Mouse (Mus musculus) erythroblast, adult 5-6 weeks (primary cell): Measurements from ENCODE around the gene Olfr64. TPM values are rescaled to one million over a fixed set of nuclear protein-coding genes. Genes with fewer than 3 reads are reported as not detected.

ENCODE experiments used
- ATAC-seq: replicated peaks from 2 replicates; pipeline ENCODE4 v1.8.0; 2016; ENCODE audit warnings: moderate number of reproducible peaks, mild to moderate bottlenecking, moderate TSS enrichment, inconsistent platforms; ENCODE audit not compliant: poor library complexity, low FRiP score, severe bottlenecking
- total RNA-seq, 2 experiments: library from RNA; stranded (forward) in 1 of 2; stranded (reverse) in 1 of 2; fragments of 150-400 nt in 1 of 2; fragments of 200-764, 138-1000 nt in 1 of 2; gene quantifications; 2 replicates each; pipeline versions ENCODE4 v1.2.3 to v1.2.4; 2015 to 2017; ENCODE audit warnings: low replicate concordance in 2 of 2

The Olfr64 gene
- total RNA-seq, 2 experiments from 2014 or later = 0.34 TPM; not detected in 1

- peak; percentile 61 for ATAC-seq
These were observed 54.0 kb downstream of the Olfr64 start, which contains the start of gene Hbb-bh2 for GRCm38 (mm10) chr7:103840268-103840667. Gene Hbb-bh2, minus strand, starts transcription at chr7:103840520.

Other genes starting within 250 kb of the Olfr64 start
Only the 30 nearest of the 33 such genes appear.
- not detected in 2 replicates for gene Olfr623, start 230.8 kb downstream of the Olfr64 start, total RNA-seq (2015; ENCODE audit: low replicate concordance)
- not detected in 2 replicates for gene Olfr623, start 230.8 kb downstream of the Olfr64 start, total RNA-seq (2017; ENCODE audit: low replicate concordance)
- gene Olfr624, start 223.3 kb downstream of the Olfr64 start, total RNA-seq (2015; ENCODE audit: low replicate concordance) = 0.21 TPM in 1 of 2 replicates, not detected in the other
- not detected in 2 replicates for gene Olfr624, start 223.3 kb downstream of the Olfr64 start, total RNA-seq (2017; ENCODE audit: low replicate concordance)
- not detected in 2 replicates for gene Olfr625-ps1, start 211.8 kb downstream of the Olfr64 start, total RNA-seq (2015; ENCODE audit: low replicate concordance)
- not detected in 2 replicates for gene Olfr625-ps1, start 211.8 kb downstream of the Olfr64 start, total RNA-seq (2017; ENCODE audit: low replicate concordance)
- gene Olfr243, start 179.8 kb downstream of the Olfr64 start, total RNA-seq (2015; ENCODE audit: low replicate concordance) = not detected in 2 replicates
- 0.28 TPM in 1 of 2 replicates, not detected in the other for gene Olfr243, start 179.8 kb downstream of the Olfr64 start, total RNA-seq (2017; ENCODE audit: low replicate concordance)
- gene Olfr628, start 164.1 kb downstream of the Olfr64 start, total RNA-seq (2015; ENCODE audit: low replicate concordance) = not detected in 2 replicates
- gene Olfr628, start 164.1 kb downstream of the Olfr64 start, total RNA-seq (2017; ENCODE audit: low replicate concordance) = not detected in 2 replicates
- not detected in 2 replicates for gene Olfr629, start 149.5 kb downstream of the Olfr64 start, total RNA-seq (2015; ENCODE audit: low replicate concordance)
- gene Olfr629, start 149.5 kb downstream of the Olfr64 start, total RNA-seq (2017; ENCODE audit: low replicate concordance) = 0.43 TPM in 1 of 2 replicates, not detected in the other
- gene Olfr630, start 137.2 kb downstream of the Olfr64 start, total RNA-seq (2015; ENCODE audit: low replicate concordance) = not detected in 2 replicates
- gene Olfr630, start 137.2 kb downstream of the Olfr64 start, total RNA-seq (2017; ENCODE audit: low replicate concordance) = 1.5 TPM in 1 of 2 replicates, not detected in the other
- gene Olfr69, start 122.9 kb downstream of the Olfr64 start, total RNA-seq (2015; ENCODE audit: low replicate concordance) = 2.7 and 5.6 TPM in 2 replicates
- 0.70 and 1.1 TPM in 2 replicates for gene Olfr69, start 122.9 kb downstream of the Olfr64 start, total RNA-seq (2017; ENCODE audit: low replicate concordance)
- 1.0 and 1.3 TPM in 2 replicates for gene Olfr68, start 114.8 kb downstream of the Olfr64 start, total RNA-seq (2015; ENCODE audit: low replicate concordance)
- 1.4 and 1.5 TPM in 2 replicates for gene Olfr68, start 114.8 kb downstream of the Olfr64 start, total RNA-seq (2017; ENCODE audit: low replicate concordance)
- 5.0 and 10.2 TPM in 2 replicates for gene Olfr67, start 102.7 kb downstream of the Olfr64 start, total RNA-seq (2015; ENCODE audit: low replicate concordance)
- 2.8 and 4.2 TPM in 2 replicates for gene Olfr67, start 102.7 kb downstream of the Olfr64 start, total RNA-seq (2017; ENCODE audit: low replicate concordance)
- gene Hbb-bt, start 80.5 kb downstream of the Olfr64 start, total RNA-seq (2015; ENCODE audit: low replicate concordance) = 39,556 and 40,045 TPM in 2 replicates
- 14,681 and 15,230 TPM in 2 replicates for gene Hbb-bt, start 80.5 kb downstream of the Olfr64 start, total RNA-seq (2017; ENCODE audit: low replicate concordance)
- 179,259 and 187,171 TPM in 2 replicates for gene Hbb-bs, start 66.4 kb downstream of the Olfr64 start, total RNA-seq (2015; ENCODE audit: low replicate concordance)
- gene Hbb-bs, start 66.4 kb downstream of the Olfr64 start, total RNA-seq (2017; ENCODE audit: low replicate concordance) = 69,583 and 76,927 TPM in 2 replicates
- gene Hbb-bh2, start 54.0 kb downstream of the Olfr64 start, total RNA-seq (2015; ENCODE audit: low replicate concordance) = not detected in 2 replicates
- gene Hbb-bh2, start 54.0 kb downstream of the Olfr64 start, total RNA-seq (2017; ENCODE audit: low replicate concordance) = 1.0 and 4.6 TPM in 2 replicates
- not detected in 2 replicates for gene Hbb-bh1, start 51.3 kb downstream of the Olfr64 start, total RNA-seq (2015; ENCODE audit: low replicate concordance)
- not detected in 2 replicates for gene Hbb-bh1, start 51.3 kb downstream of the Olfr64 start, total RNA-seq (2017; ENCODE audit: low replicate concordance)
- 2.9 and 8.6 TPM in 2 replicates for gene Hbb-y, start 41.3 kb downstream of the Olfr64 start, total RNA-seq (2015; ENCODE audit: low replicate concordance)
- not detected in 2 replicates for gene Hbb-y, start 41.3 kb downstream of the Olfr64 start, total RNA-seq (2017; ENCODE audit: low replicate concordance)
- gene Olfr66, start 8.2 kb downstream of the Olfr64 start, total RNA-seq (2015; ENCODE audit: low replicate concordance) = not detected in 2 replicates
- not detected in 2 replicates for gene Olfr66, start 8.2 kb downstream of the Olfr64 start, total RNA-seq (2017; ENCODE audit: low replicate concordance)
- not detected in 2 replicates for gene Olfr65, start 9.0 kb upstream of the Olfr64 start, total RNA-seq (2015; ENCODE audit: low replicate concordance)
- gene Olfr65, start 9.0 kb upstream of the Olfr64 start, total RNA-seq (2017; ENCODE audit: low replicate concordance) = 0.28 TPM in 1 of 2 replicates, not detected in the other
- 1.0 TPM in 1 of 2 replicates, not detected in the other for gene Olfr631, start 34.3 kb upstream of the Olfr64 start, total RNA-seq (2015; ENCODE audit: low replicate concordance)
- 2.1 TPM in 1 of 2 replicates, not detected in the other for gene Olfr631, start 34.3 kb upstream of the Olfr64 start, total RNA-seq (2017; ENCODE audit: low replicate concordance)
- not detected in 2 replicates for gene Olfr632, start 39.9 kb upstream of the Olfr64 start, total RNA-seq (2015; ENCODE audit: low replicate concordance)
- 1.7 TPM in 1 of 2 replicates, not detected in the other for gene Olfr632, start 39.9 kb upstream of the Olfr64 start, total RNA-seq (2017; ENCODE audit: low replicate concordance)
- not detected in 2 replicates for gene Olfr633, start 50.0 kb upstream of the Olfr64 start, total RNA-seq (2015; ENCODE audit: low replicate concordance)
- not detected in 2 replicates for gene Olfr633, start 50.0 kb upstream of the Olfr64 start, total RNA-seq (2017; ENCODE audit: low replicate concordance)
- not detected in 2 replicates for gene Olfr635, start 76.7 kb upstream of the Olfr64 start, total RNA-seq (2015; ENCODE audit: low replicate concordance)
- 0.09 and 0.14 TPM in 2 replicates for gene Olfr635, start 76.7 kb upstream of the Olfr64 start, total RNA-seq (2017; ENCODE audit: low replicate concordance)
- gene Olfr638, start 104.3 kb upstream of the Olfr64 start, total RNA-seq (2015; ENCODE audit: low replicate concordance) = not detected in 2 replicates
- gene Olfr638, start 104.3 kb upstream of the Olfr64 start, total RNA-seq (2017; ENCODE audit: low replicate concordance) = not detected in 2 replicates
- gene Olfr639, start 122.8 kb upstream of the Olfr64 start, total RNA-seq (2015; ENCODE audit: low replicate concordance) = not detected in 2 replicates
- 0.09 and 0.14 TPM in 2 replicates for gene Olfr639, start 122.8 kb upstream of the Olfr64 start, total RNA-seq (2017; ENCODE audit: low replicate concordance)
- not detected in 2 replicates for gene Olfr640, start 131.1 kb upstream of the Olfr64 start, total RNA-seq (2015; ENCODE audit: low replicate concordance)
- gene Olfr640, start 131.1 kb upstream of the Olfr64 start, total RNA-seq (2017; ENCODE audit: low replicate concordance) = not detected in 2 replicates
- gene Olfr641, start 141.0 kb upstream of the Olfr64 start, total RNA-seq (2015; ENCODE audit: low replicate concordance) = not detected in 2 replicates
- 0.98 TPM in 1 of 2 replicates, not detected in the other for gene Olfr641, start 141.0 kb upstream of the Olfr64 start, total RNA-seq (2017; ENCODE audit: low replicate concordance)
- not detected in 2 replicates for gene Olfr642, start 158.2 kb upstream of the Olfr64 start, total RNA-seq (2015; ENCODE audit: low replicate concordance)
- gene Olfr642, start 158.2 kb upstream of the Olfr64 start, total RNA-seq (2017; ENCODE audit: low replicate concordance) = 0.14 TPM in 1 of 2 replicates, not detected in the other
- gene 4930516K23Rik, start 167.0 kb upstream of the Olfr64 start, total RNA-seq (2015; ENCODE audit: low replicate concordance) = not detected in 2 replicates
- gene 4930516K23Rik, start 167.0 kb upstream of the Olfr64 start, total RNA-seq (2017; ENCODE audit: low replicate concordance) = not detected in 2 replicates
- not detected in 2 replicates for gene Olfr644, start 177.4 kb upstream of the Olfr64 start, total RNA-seq (2015; ENCODE audit: low replicate concordance)
- gene Olfr644, start 177.4 kb upstream of the Olfr64 start, total RNA-seq (2017; ENCODE audit: low replicate concordance) = not detected in 2 replicates
- not detected in 2 replicates for gene Olfr645, start 191.0 kb upstream of the Olfr64 start, total RNA-seq (2015; ENCODE audit: low replicate concordance)
- not detected in 2 replicates for gene Olfr645, start 191.0 kb upstream of the Olfr64 start, total RNA-seq (2017; ENCODE audit: low replicate concordance)
- not detected in 2 replicates for gene Olfr646, start 210.4 kb upstream of the Olfr64 start, total RNA-seq (2015; ENCODE audit: low replicate concordance)
- not detected in 2 replicates for gene Olfr646, start 210.4 kb upstream of the Olfr64 start, total RNA-seq (2017; ENCODE audit: low replicate concordance)